Mouse (Mus musculus): Measurements from ENCODE around the gene Gm3415. TPM values are rescaled to one million over a fixed set of nuclear protein-coding genes. Genes with fewer than 3 reads are reported as not detected.
A peak's percentile ranks its signal among the peaks of the same experiment; 100 is the strongest.

The Gm3415 gene
- polyA plus RNA-seq, 1 experiment from 2014 or later, result not detected

DNA sequence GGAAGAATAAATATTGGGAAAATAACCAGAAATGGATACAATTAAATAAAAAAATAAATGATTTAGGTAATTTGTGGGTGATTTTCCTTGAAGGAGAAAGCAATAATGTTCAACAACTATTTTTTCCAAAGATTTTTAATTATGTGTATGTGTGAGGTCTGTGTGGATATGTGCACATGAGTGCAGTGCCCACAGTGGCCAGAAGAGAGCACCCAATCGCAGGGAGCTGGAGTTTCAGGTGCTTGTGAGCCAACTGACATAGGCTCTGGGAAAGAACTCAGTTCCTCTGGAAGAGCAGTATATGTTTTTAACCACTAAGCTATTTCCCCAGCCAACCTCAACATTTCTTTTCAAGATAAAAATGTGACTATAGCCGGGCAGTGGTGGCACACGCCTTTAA lies 20.7 kb downstream of the Gm3415 start:
- no peak overlapping the region for H3K4me2 ChIP-seq
- H3K4me3 ChIP-seq (ENCODE audit: low read depth, low read length), result no peak overlapping the region
- no peaks in the 10 kb centered on the region for H3K9me3 ChIP-seq (ENCODE audit: low read depth, low read length)
- no peaks in the 10 kb centered on the region for H3K4me1 ChIP-seq (ENCODE audit: insufficient read depth)
- no peaks in the 10 kb centered on the region for H3K36me3 ChIP-seq (ENCODE audit: insufficient read depth)
- TF ChIP-seq CTCF (IDR thresholded peaks at IDR 0.05; ENCODE audit: low read depth), result no peak
- no peaks in the 10 kb centered on the region for H3K27me3 ChIP-seq (ENCODE audit: insufficient read depth, low read length)
- ATAC-seq (ENCODE audit: insufficient read depth) (no peak), DNase-seq (no peak)
- WGBS, result 87% methylated on average over 3 of the region's 3 CpGs
- H3K27ac ChIP-seq (ENCODE audit: low read depth), result no peak overlapping the region
- H3K9ac ChIP-seq, result no peak overlapping the region

DNA sequence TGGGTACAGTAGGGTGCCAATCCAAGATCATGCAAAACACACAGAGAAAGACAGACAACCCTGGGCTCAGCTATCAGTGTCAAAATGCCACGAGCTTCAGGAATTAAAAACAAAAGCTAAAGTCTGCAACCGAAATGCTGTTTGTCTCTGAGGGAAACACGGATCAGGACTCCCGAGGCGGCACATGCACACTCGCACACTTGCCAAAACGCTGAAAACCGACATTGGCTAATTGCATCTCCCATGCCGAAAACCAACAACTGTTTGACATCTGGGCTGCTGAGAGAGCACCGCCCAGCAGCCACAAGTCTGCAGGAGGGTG lies 28.2 kb downstream of the Gm3415 start:
- Histone ChIP-seq H3K36me3 (ENCODE audit: insufficient read depth) (no peaks in the 10 kb centered on the region), H3K9me3 (ENCODE audit: low read depth, low read length) (no peaks in the 10 kb centered on the region), H3K4me1 (ENCODE audit: insufficient read depth) (no peaks in the 10 kb centered on the region), H3K4me2 (peak overlapping the region; percentile 78), H3K4me3 (ENCODE audit: low read depth, low read length) (peak overlapping the region; percentile 43), H3K9ac (no peak overlapping the region), H3K27ac (ENCODE audit: low read depth) (no peak overlapping the region), H3K27me3 (ENCODE audit: insufficient read depth, low read length) (peaks cover 44% of the 10 kb centered on the region)
- DNase-seq (peak; percentile 4), ATAC-seq (ENCODE audit: insufficient read depth) (no peak)
- WGBS, result 11% methylated on average over 10 of the region's 10 CpGs
- TF ChIP-seq CTCF (IDR thresholded peaks at IDR 0.05; ENCODE audit: low read depth), result no peak

DNA sequence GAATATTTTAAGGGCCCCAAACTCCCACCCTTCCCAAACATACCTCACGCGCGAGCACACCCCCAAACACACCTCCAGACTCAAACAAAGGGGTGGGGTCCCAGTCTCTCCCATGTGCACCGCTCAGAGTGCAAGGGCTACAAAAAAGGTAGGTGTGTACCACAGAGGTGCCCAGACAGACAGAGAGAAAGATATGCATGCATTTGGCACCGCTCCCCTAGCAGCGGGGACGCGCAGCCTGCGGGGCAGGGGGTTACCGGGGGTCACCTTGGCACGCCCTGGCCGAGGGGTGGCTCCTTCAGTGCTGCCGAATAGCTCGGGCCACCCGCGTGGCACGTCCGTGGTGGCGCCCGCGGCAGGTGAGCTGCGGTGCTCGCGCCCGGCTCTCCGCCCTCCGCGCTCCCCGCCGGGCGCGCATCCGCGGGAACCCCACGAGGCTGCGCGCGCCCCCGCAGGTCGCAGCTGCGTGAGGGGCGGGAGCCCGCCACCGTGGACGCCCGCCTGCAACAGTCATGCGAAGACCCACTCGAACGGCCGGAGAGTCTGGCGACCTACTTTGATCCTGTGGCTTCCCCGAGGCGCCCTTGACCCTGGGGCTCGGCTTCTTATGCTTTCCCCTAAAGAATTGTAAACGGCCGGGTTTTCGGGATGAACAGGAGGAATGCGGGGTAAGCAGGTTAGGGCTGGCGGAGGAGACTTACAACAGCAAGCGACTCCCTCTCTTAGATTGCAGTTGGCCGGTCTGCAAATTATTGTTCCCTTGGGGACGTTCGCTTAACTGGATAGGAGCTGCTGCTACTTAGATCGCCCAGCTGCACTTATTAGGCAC lies 28.8 kb downstream of the Gm3415 start, which contains the start of gene Gpr12:
Gene Gpr12 (minus strand): TSS at position 762 of the 829 bp plus-strand sequence.
- no peaks in the 10 kb centered on the region for H3K9me3 ChIP-seq (ENCODE audit: low read depth, low read length)
- DNase-seq (peak; percentile 50), ATAC-seq (ENCODE audit: insufficient read depth) (peak; percentile 44; the same call in 1 of the 2 replicates)
- H3K36me3 ChIP-seq (ENCODE audit: insufficient read depth), result no peaks in the 10 kb centered on the region
- H3K4me3 ChIP-seq (ENCODE audit: low read depth, low read length), result peak within 1 kb of the TSS; percentile 43
- peak within 1 kb of the TSS; percentile 13; the same call in 1 of the 2 replicates for H3K9ac ChIP-seq
- H3K27ac ChIP-seq (ENCODE audit: low read depth), result no peak within 1 kb of the TSS
- no peaks in the 10 kb centered on the region for H3K4me1 ChIP-seq (ENCODE audit: insufficient read depth)
- TF ChIP-seq CTCF (IDR thresholded peaks at IDR 0.05; ENCODE audit: low read depth), result no peak
- 1% methylated on average over 64 of the region's 64 CpGs for WGBS
- H3K4me2 ChIP-seq, result peak within 1 kb of the TSS; percentile 78
- H3K27me3 ChIP-seq (ENCODE audit: insufficient read depth, low read length), result peaks cover 44% of the 10 kb centered on the region

DNA sequence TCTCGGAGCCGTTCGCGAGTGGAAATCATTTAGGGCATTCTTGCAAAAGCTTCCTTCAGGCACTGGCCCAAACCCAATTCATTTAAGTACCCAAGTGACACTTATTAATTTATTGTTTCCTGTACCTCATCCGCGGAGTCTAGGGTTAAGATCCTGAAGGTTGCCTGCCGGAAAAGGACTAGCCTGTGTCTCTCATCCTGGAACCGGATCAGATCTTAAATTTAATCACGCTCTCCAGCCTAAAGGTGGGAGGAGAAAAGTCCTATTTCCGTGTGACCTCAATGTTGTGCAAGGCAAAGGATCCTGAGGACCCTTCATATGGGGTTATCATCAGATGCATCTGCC lies 29.3 kb downstream of the Gm3415 start:
- Histone ChIP-seq H3K4me2 (peak overlapping the region; percentile 78), H3K9ac (no peak overlapping the region), H3K9me3 (ENCODE audit: low read depth, low read length) (no peaks in the 10 kb centered on the region), H3K36me3 (ENCODE audit: insufficient read depth) (no peaks in the 10 kb centered on the region), H3K4me3 (ENCODE audit: low read depth, low read length) (peak overlapping the region; percentile 43), H3K27ac (ENCODE audit: low read depth) (no peak overlapping the region), H3K4me1 (ENCODE audit: insufficient read depth) (no peaks in the 10 kb centered on the region), H3K27me3 (ENCODE audit: insufficient read depth, low read length) (peaks cover 44% of the 10 kb centered on the region)
- TF ChIP-seq CTCF (IDR thresholded peaks at IDR 0.05; ENCODE audit: low read depth), result no peak
- 4% methylated on average over 10 of the region's 10 CpGs for WGBS
- DNase-seq (no peak), ATAC-seq (ENCODE audit: insufficient read depth) (no peak)

GRCm38 (mm10) chr5:146586357-146587070 lies 30.6 kb downstream of the Gm3415 start:
- no peak overlapping the region for H3K27ac ChIP-seq (ENCODE audit: low read depth)
- H3K36me3 ChIP-seq (ENCODE audit: insufficient read depth), result no peaks in the 10 kb centered on the region
- no peak overlapping the region for H3K4me2 ChIP-seq
- DNase-seq, result no peak
- 63% methylated on average over 8 of the region's 8 CpGs for WGBS
- no peaks in the 10 kb centered on the region for H3K4me1 ChIP-seq (ENCODE audit: insufficient read depth)
- no peak for ATAC-seq (ENCODE audit: insufficient read depth)
- H3K9ac ChIP-seq, result no peak overlapping the region
- no peak for TF ChIP-seq CTCF (IDR thresholded peaks at IDR 0.05; ENCODE audit: low read depth)
- no peak overlapping the region for H3K4me3 ChIP-seq (ENCODE audit: low read depth, low read length)
- peaks cover 44% of the 10 kb centered on the region for H3K27me3 ChIP-seq (ENCODE audit: insufficient read depth, low read length)
- no peaks in the 10 kb centered on the region for H3K9me3 ChIP-seq (ENCODE audit: low read depth, low read length)

DNA sequence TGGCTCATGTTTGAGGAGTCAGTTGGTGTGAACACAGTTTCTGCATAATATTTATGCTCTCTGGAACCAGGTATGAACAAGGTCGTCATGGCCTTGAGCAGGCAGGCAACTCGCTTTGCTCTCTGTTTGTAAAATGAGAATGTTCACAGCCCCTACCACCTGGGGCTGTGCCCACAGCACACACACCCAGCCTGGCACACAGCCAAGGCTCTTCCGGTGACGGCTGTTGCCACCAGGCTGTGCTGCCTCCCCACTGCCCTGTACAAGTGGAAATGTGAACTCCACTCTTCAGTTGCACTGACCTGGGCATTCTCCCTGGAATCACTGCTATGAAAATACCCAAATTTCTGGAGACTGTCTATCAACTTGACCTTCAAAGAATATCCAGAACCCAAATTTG lies 35.1 kb downstream of the Gm3415 start:
- TF ChIP-seq CTCF (IDR thresholded peaks at IDR 0.05; ENCODE audit: low read depth), result no peak
- no peak overlapping the region for H3K9ac ChIP-seq
- H3K4me3 ChIP-seq (ENCODE audit: low read depth, low read length), result no peak overlapping the region
- H3K4me2 ChIP-seq, result no peak overlapping the region
- H3K27me3 ChIP-seq (ENCODE audit: insufficient read depth, low read length), result peaks cover 11% of the 10 kb centered on the region
- H3K36me3 ChIP-seq (ENCODE audit: insufficient read depth), result no peaks in the 10 kb centered on the region
- H3K27ac ChIP-seq (ENCODE audit: low read depth), result no peak overlapping the region
- WGBS, result 61% methylated on average over 4 of the region's 4 CpGs
- DNase-seq (peak; percentile 26), ATAC-seq (ENCODE audit: insufficient read depth) (no peak)
- H3K9me3 ChIP-seq (ENCODE audit: low read depth, low read length), result no peaks in the 10 kb centered on the region
- H3K4me1 ChIP-seq (ENCODE audit: insufficient read depth), result no peaks in the 10 kb centered on the region

DNA sequence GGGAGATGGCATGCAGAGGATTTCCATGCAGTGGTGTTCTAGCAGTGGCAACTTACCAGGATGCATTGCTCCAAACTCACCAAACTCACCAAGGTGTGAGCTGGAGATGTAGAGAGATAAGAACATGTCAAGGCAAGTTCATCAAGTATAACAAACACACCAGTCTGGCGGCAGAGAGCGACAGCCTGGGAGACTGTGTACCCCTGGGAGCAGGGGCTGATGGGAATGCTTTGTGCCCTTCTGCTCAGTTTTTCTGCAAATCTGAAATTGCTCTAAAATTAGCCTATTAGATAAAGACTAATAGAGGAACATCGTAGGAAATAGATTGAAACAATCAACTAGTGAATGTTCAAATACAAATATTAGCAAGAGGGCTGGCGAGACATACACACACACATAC lies 35.7 kb downstream of the Gm3415 start:
- WGBS, result 64% methylated on average over 4 of the region's 4 CpGs
- no peak for ATAC-seq (ENCODE audit: insufficient read depth)

More for the DNA sequence above, 35.7 kb downstream of the Gm3415 start:
- no peak for TF ChIP-seq CTCF (IDR thresholded peaks at IDR 0.05; ENCODE audit: low read depth)
- no peak overlapping the region for H3K4me2 ChIP-seq
- no peaks in the 10 kb centered on the region for H3K36me3 ChIP-seq (ENCODE audit: insufficient read depth)
- DNase-seq, result no peak
- H3K27me3 ChIP-seq (ENCODE audit: insufficient read depth, low read length), result peaks cover 5% of the 10 kb centered on the region; the same call in 1 of the 2 replicates
- no peak overlapping the region for H3K27ac ChIP-seq (ENCODE audit: low read depth)
- no peaks in the 10 kb centered on the region for H3K9me3 ChIP-seq (ENCODE audit: low read depth, low read length)
- no peak overlapping the region for H3K4me3 ChIP-seq (ENCODE audit: low read depth, low read length)
- no peak overlapping the region for H3K9ac ChIP-seq
- no peaks in the 10 kb centered on the region for H3K4me1 ChIP-seq (ENCODE audit: insufficient read depth)
